Mouse (Mus musculus) MEL (cell line): ENCODE measurements around the gene Ltc4s. TPM values are rescaled to one million over a fixed set of nuclear protein-coding genes. Genes with fewer than 3 reads are reported as not detected.

ENCODE experiments used
- DNase-seq: peaks from one replicate; pipeline ENCODE4 v3.0.0; 2011; ENCODE audit warnings: low read depth, low spot score
- H3K27ac ChIP-seq: 2 replicates; pipeline ENCODE4 v1.5.1; 2012; ENCODE audit warnings: low read depth, mild to moderate bottlenecking, control low read depth, low read length, moderate library complexity; ENCODE audit not compliant: control insufficient read depth
- H3K27me3 ChIP-seq, 2 experiments: fragments of 150-350 bp in 1 of 2; sonication (generic) in 1 of 2; 2 replicates each; pipeline ENCODE4 v1.6.1; 2012; ENCODE audit warnings: low read length in 2 of 2, mild to moderate bottlenecking in 2 of 2, improper control_type of control experiment in 1 of 2, moderate library complexity in 1 of 2; ENCODE audit not compliant: insufficient read depth in 2 of 2, control insufficient read depth in 1 of 2
- H3K36me3 ChIP-seq, 2 experiments: 2 replicates each; pipeline ENCODE4 v1.6.1; 2012 to 2014; ENCODE audit warnings: low read length in 2 of 2, improper control_type of control experiment in 1 of 2, inconsistent platforms in 1 of 2, mild to moderate bottlenecking in 1 of 2; ENCODE audit not compliant: insufficient read depth in 2 of 2, control insufficient read depth in 1 of 2
- H3K4me1 ChIP-seq, 2 experiments: fragments of 150-350 bp in 1 of 2; sonication (generic) in 1 of 2; 2 replicates each; pipeline ENCODE4 v1.6.1; 2012; ENCODE audit warnings: low read length in 2 of 2, improper control_type of control experiment in 1 of 2, mild to moderate bottlenecking in 1 of 2; ENCODE audit not compliant: insufficient read depth in 2 of 2, control insufficient read depth in 1 of 2
- H3K4me3 ChIP-seq, 2 experiments: fragments of 150-350 bp in 1 of 2; sonication (generic) in 1 of 2; 2 replicates each; pipeline ENCODE4 v1.5.1; 2012; ENCODE audit warnings: low read depth in 2 of 2, low read length in 2 of 2, mild to moderate bottlenecking in 2 of 2, moderate library complexity in 2 of 2, control low read depth in 1 of 2, improper control_type of control experiment in 1 of 2; ENCODE audit not compliant: control insufficient read depth in 1 of 2, insufficient read depth in 1 of 2
- H3K79me2 ChIP-seq: 2 replicates; pipeline ENCODE4 v1.6.1; 2012; ENCODE audit warnings: mild to moderate bottlenecking, low read length, moderate library complexity; ENCODE audit not compliant: control insufficient read depth, poor library complexity, insufficient read depth
- H3K9ac ChIP-seq: 2 replicates; pipeline ENCODE4 v1.6.1; 2012; ENCODE audit warnings: low read depth, mild to moderate bottlenecking, control low read depth, low read length, moderate library complexity; ENCODE audit not compliant: control insufficient read depth, poor library complexity, severe bottlenecking
- H3K9me3 ChIP-seq: fragments of 150-350 bp; sonication (generic); replicated peaks from 2 replicates; pipeline ENCODE4 v1.6.1; 2012; ENCODE audit warnings: mild to moderate bottlenecking, low read length, improper control_type of control experiment, moderate library complexity; ENCODE audit not compliant: insufficient read depth
- CTCF ChIP-seq, 3 experiments: IDR thresholded peaks in 2 of 3; conservative IDR thresholded peaks in 1 of 3; 2 replicates each; pipeline ENCODE4 v1.5.1; 2011 to 2012; ENCODE audit warnings: low read length in 3 of 3, low read depth in 2 of 3, mild to moderate bottlenecking in 2 of 3, improper control_type of control experiment in 1 of 3, inconsistent platforms in 1 of 3, mixed read lengths in 1 of 3, moderate library complexity in 1 of 3; ENCODE audit not compliant: control insufficient read depth in 1 of 3, insufficient read depth in 1 of 3, poor library complexity in 1 of 3, severe bottlenecking in 1 of 3
- ELF1 ChIP-seq: IDR thresholded peaks from 2 replicates; pipeline ENCODE4 v1.6.1; 2014; ENCODE audit warnings: low read depth, mild to moderate bottlenecking, inconsistent platforms, low read length, improper control_type of control experiment, moderate library complexity
- EP300 ChIP-seq, 2 experiments: IDR thresholded peaks; 2 replicates each; pipeline ENCODE4 v1.6.1; 2011; ENCODE audit warnings: improper control_type of control experiment in 2 of 2, low read length in 2 of 2, low read depth in 1 of 2, mild to moderate bottlenecking in 1 of 2
- ETS1 ChIP-seq: IDR thresholded peaks from 2 replicates; pipeline ENCODE4 v1.6.1; 2012; ENCODE audit warnings: low read depth, mild to moderate bottlenecking, inconsistent platforms, low read length, improper control_type of control experiment, moderate library complexity
- GATA1 ChIP-seq: IDR thresholded peaks from 2 replicates; pipeline ENCODE4 v1.6.1; 2011; ENCODE audit warnings: low read depth, low read length, improper control_type of control experiment
- KAT2A ChIP-seq: conservative IDR thresholded peaks from 2 replicates; pipeline ENCODE4 v1.6.1; 2012; ENCODE audit warnings: low read depth, low read length, improper control_type of control experiment, inconsistent platforms
- MAX ChIP-seq: IDR thresholded peaks from 2 replicates; pipeline ENCODE4 v1.6.1; 2011; ENCODE audit warnings: low read length, improper control_type of control experiment
- MEF2A ChIP-seq: IDR thresholded peaks from 2 replicates; pipeline ENCODE4 v1.6.1; 2014; ENCODE audit warnings: low read depth, mild to moderate bottlenecking, inconsistent platforms, low read length, improper control_type of control experiment; ENCODE audit not compliant: poor library complexity, insufficient replicate concordance, severe bottlenecking; ENCODE audit errors: extremely low read depth
- MYB ChIP-seq: IDR thresholded peaks from 2 replicates; pipeline ENCODE4 v1.6.1; 2011; ENCODE audit warnings: mild to moderate bottlenecking, low read depth, low read length, improper control_type of control experiment
- SIN3A ChIP-seq: IDR thresholded peaks from 2 replicates; pipeline ENCODE4 v1.6.1; 2012; ENCODE audit warnings: low read length, improper control_type of control experiment, inconsistent platforms
- ZC3H11A ChIP-seq: IDR thresholded peaks from 2 replicates; pipeline ENCODE4 v1.6.1; 2012; ENCODE audit warnings: low read depth, mild to moderate bottlenecking, inconsistent platforms, low read length, improper control_type of control experiment
- ZMIZ1 ChIP-seq: IDR thresholded peaks from 2 replicates; pipeline ENCODE4 v1.6.1; 2012; ENCODE audit warnings: low read depth, mild to moderate bottlenecking, inconsistent platforms, low read length, improper control_type of control experiment, moderate library complexity
- polyA plus RNA-seq, 2 experiments: library from polyadenylated mRNA; stranded (reverse) in 1 of 2; unstranded in 1 of 2; fragments of >175 nt in 1 of 2; fragments of >200 nt in 1 of 2; gene quantifications; 2 replicates each; pipeline versions ENCODE4 v1.2.1 to v1.2.4; 2012; ENCODE audit warnings: low replicate concordance in 2 of 2, low read depth in 1 of 2; ENCODE audit not compliant: insufficient read length in 2 of 2, insufficient read depth in 1 of 2, missing spikeins in 1 of 2
- total RNA-seq: library from RNA; depleted of rRNA; stranded (reverse); fragments of 300-350 nt; gene quantifications from 2 replicates; pipeline ENCODE4 v1.2.3, GENCODE M21; 2012

The Ltc4s gene
- total and polyA plus RNA-seq, 3 experiments, result 3.1 to 3.4 TPM; not detected in 1

DNA sequence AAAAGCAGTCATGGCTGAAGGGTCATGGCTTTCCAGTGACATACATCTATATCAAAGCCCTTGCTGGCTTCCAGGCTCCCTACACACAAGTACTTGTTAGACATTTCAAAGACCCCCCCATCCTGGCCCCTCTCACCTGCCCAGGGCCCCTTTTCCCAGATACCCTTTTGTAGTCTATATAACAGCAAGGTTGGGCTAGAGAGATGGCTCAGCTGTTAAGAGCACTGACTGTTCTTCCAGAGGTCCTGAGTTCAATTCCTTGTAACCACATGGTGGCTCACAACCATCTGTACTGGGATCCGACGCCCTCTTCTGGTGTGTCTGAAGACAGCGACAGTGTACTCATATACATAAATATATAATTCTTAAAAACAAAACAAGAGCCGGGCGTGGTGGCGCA, 23.8 kb downstream of the Ltc4s start:
- no peak for DNase-seq
- TF ChIP-seq MYB (no peak), CTCF (IDR thresholded peaks at IDR 0.05 in 2 of 3, conservative IDR thresholded peaks at IDR 0.05 in 1 of 3; ENCODE audit: control insufficient read depth in 1 of 3, insufficient read depth in 1 of 3, low read depth in 2 of 3, low read length in 3 of 3, poor library complexity in 1 of 3, severe bottlenecking in 1 of 3) (peak in 1 of 3 experiments; percentile 3; a peak in 1 of 6 replicates), MAX (no peak), SIN3A (no peak), MEF2A (no peak)
- peaks cover 0 to 27% of the 10 kb centered on the region in 2 experiments; a peak in 2 of 4 replicates for H3K36me3 ChIP-seq
- peaks cover 29 to 40% of the 10 kb centered on the region in 2 experiments for H3K4me1 ChIP-seq
- no peaks in the 10 kb centered on the region for H3K27me3 ChIP-seq
- H3K27ac ChIP-seq, result no peak overlapping the region
- H3K9me3 ChIP-seq, result no peaks in the 10 kb centered on the region
- H3K9ac ChIP-seq, result no peak overlapping the region
- H3K79me2 ChIP-seq, result peaks cover 11% of the 10 kb centered on the region
- no peak overlapping the region for H3K4me3 ChIP-seq

DNA sequence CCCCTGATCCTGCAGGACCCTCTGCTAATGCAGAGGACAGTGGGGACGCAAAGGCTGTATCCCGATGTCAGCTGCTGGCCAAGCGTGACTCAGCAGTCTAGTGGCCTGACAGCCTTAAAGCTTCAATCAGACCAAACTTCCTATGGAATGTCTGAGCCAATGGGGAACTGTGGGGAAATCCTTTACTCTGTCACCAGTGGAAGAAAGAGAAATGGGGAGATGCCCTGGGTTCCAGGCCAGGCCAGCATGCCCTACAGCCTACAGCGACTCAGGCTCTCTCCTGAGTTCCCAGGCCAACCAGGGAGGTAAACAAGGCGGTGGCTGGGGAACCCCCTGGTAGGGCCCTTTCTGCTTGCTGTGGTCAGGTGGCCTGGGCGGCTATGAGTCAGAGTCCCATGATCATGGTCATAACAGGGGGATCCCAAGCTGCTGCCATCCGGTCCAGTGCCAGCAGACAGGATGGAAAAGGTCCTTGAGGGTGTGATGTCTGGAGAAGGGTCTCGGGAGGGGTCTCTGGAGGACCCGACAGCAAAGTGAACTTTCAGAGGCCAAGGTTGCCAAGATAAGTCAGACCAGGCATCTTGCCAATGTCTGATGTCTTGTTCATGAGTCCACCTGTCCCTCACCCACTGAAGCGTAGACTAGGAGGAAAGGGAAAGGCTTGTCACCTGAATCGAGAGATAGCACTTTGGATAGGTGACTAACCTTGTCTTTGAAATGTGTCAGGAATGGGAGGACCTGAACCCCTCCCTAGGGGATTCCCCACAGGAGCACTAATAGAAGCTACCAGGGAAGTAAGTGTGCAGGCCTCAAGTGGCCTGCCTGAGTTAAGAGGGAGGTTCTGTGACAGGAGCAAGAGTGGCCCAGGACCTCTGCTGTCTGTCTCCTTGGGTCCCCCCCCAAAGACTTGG, 25.3 kb downstream of the Ltc4s start:
- Histone ChIP-seq H3K79me2 (peaks cover 23% of the 10 kb centered on the region), H3K4me3 (no peak overlapping the region), H3K27me3 (no peaks in the 10 kb centered on the region), H3K9ac (no peak overlapping the region), H3K27ac (peak overlapping the region; percentile 71; the same call in 1 of the 2 replicates), H3K36me3 (peaks cover 0 to 21% of the 10 kb centered on the region in 2 experiments), H3K9me3 (no peaks in the 10 kb centered on the region), H3K4me1 (peaks cover 15 to 39% of the 10 kb centered on the region in 2 experiments)
- TF ChIP-seq GATA1, result no peak
- TF ChIP-seq ETS1, result 0 out of 2 replicates have a peak, but pooled peaks have one; percentile 5
- no peak for TF ChIP-seq ZMIZ1
- DNase-seq, result no peak

DNA sequence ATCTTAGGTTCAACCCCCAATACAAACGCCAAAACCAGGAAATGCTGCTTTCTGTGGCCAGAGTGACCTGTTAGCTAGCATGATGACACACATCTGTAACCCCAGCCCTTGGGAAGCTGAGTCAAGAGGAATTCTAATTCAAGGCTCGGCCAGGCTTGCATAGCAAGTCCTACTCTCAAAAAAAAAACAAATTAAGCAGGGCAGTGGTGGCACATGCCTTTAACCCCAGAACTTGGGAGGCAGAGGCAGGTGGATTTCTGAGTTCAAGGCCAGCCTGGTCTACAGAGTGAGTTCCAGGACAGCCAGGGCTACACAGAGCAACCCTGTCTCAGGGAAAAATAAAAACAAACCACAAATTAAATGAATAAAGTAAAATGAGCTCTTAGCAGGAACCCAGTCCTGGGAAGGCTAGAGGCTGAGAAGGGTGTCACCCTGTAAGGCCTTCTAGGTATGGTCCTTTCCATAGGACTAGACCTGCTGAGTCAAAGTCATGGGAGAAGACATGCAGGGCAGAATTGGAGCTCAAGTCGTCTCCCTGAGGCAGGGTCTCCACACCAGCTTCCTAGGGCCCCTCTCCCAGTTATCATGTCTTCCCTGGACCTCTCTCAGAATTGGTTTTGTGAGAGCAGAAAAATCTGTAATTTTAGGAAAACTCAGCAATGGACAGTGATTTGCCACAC, 26.2 kb downstream of the Ltc4s start:
- DNase-seq, result peak; percentile 61
- H3K4me1 ChIP-seq, result peaks cover 12 to 33% of the 10 kb centered on the region in 2 experiments
- peak overlapping the region; percentile 71 for H3K27ac ChIP-seq
- H3K4me3 ChIP-seq, result no peak overlapping the region
- TF ChIP-seq ETS1 (peak; percentile 8; the same call in 1 of the 2 replicates), KAT2A (0 out of 2 replicates have a peak, but pooled peaks have one; percentile 36), EP300 (IDR thresholded peaks at IDR 0.05; ENCODE audit: low read depth in 1 of 2, low read length in 2 of 2) (0 out of 4 replicates have a peak, but pooled peaks of 1 of the 2 experiments have one; percentile 15), ZC3H11A (no peak), ELF1 (peak; percentile 71; the same call in 1 of the 2 replicates)
- TF ChIP-seq, all 39 proteins: peak for 4
- H3K9me3 ChIP-seq, result no peaks in the 10 kb centered on the region
- no peaks in the 10 kb centered on the region for H3K27me3 ChIP-seq
- H3K36me3 ChIP-seq, result peaks cover 0 to 20% of the 10 kb centered on the region in 2 experiments
- peak overlapping the region; percentile 24; the same call in 1 of the 2 replicates for H3K9ac ChIP-seq
- H3K79me2 ChIP-seq, result peaks cover 30% of the 10 kb centered on the region
